Mouse (Mus musculus) megakaryocyte, adult 5-6 weeks (primary cell): ENCODE measurements around the gene Clcnka. TPM values are rescaled to one million over a fixed set of nuclear protein-coding genes. Genes with fewer than 3 reads are reported as not detected.

ENCODE experiments used
- ATAC-seq: 2 replicates; pipeline ENCODE4 v1.8.0; 2016; ENCODE audit warnings: mild to moderate bottlenecking, inconsistent platforms; ENCODE audit not compliant: poor library complexity, severe bottlenecking
- total RNA-seq, 2 experiments: library from RNA; stranded (forward) in 1 of 2; stranded (reverse) in 1 of 2; fragments of 153-499, 151-499 nt in 1 of 2; fragments of 221-1000, 200-1000 nt in 1 of 2; gene quantifications; 2 replicates each; pipeline versions ENCODE4 v1.2.3 to v1.2.4; 2015 to 2017

Gene Clcnka
- total RNA-seq, 2 experiments from 2014 or later = not detected

GRCm38 (mm10) chr4:141422841-141423240 lies 24.3 kb upstream of the Clcnka start:
- ATAC-seq = no peak

DNA sequence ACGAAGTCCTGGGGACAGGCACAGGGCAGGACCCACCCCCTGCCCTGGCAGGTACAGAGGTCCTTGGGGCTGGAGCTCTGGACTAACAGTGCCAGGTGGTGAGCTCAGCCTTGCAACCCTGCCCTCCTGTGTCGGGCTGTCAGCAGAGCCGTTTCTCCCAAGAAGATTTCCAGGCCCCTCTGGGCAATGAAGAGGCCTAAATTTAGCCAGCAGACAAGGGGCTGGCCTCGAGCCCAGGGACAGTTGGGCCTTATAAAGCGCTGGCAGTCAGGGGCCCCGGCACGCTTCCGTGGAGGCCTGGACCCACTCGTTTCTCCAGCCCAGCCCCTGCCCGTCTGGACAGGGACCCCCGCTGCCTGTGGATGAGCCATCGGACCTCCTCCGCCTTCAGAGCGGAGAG lies 22.9 kb upstream of the Clcnka start:
- no peak for ATAC-seq

DNA sequence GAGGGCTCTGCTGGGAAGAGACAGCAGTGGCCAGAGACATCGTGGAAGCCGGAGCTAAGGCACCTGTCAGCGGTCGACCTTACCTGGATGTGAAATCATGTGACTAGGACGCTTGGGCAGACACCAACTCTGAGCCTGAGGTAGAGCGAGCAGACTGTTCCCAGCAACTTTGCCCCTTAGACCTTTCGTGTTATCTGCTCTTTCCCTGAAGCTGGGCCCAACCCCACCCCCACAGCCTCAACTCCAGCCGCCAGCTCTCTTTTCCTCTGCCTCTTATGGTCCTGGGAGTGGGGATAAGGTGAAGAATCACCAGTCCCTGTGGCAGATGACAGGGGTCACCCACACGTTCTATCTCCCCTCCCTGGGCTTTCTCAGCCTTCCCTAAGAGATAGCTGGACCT lies 22.4 kb upstream of the Clcnka start:
- no peak for ATAC-seq

GRCm38 (mm10) chr4:141420192-141420829 lies 21.8 kb upstream of the Clcnka start, which contains the start of gene Hspb7:
Gene Hspb7, plus strand, starts transcription at chr4:141420779.
- ATAC-seq = no peak

- peak; percentile 98 for ATAC-seq
Measured at GRCm38 (mm10) chr4:141419398-141420191, 21.1 kb upstream of the Clcnka start.

GRCm38 (mm10) chr4:141415924-141416323 lies 17.4 kb upstream of the Clcnka start, which contains the start of gene Clcnkb:
Gene Clcnkb, minus strand, starts transcription at chr4:141416014.
- no peak for ATAC-seq

DNA sequence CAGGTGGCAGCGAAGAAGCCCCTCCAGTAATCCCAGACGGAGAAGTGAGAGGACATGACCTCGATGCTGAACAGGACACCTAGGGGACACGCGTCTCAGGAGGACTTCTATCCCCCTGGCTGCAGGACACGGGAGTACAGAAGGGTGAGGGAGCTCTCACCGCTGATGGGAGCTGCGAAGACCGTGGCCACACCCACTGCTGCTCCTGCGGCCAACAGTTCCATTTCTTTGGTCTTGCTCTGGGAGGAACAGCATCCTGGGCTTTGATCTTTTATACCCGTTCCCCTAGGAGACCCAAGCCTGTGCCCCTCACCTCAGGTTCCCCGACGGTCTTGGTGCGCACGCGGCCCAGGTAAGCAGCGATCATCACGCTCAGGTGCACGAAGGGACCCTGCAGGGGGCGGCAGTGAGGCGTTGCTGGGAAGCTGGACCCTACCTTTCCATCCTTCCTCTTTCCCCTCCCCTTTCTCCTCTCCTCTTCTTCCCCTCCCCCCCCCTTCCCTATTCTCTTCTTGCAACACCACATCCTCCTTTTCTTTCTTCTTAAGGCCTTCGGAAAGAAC lies 13.0 kb upstream of the Clcnka start:
- ATAC-seq = peak; percentile 21; the same call in 1 of the 2 replicates

- ATAC-seq = no peak
Measured at GRCm38 (mm10) chr4:141408577-141408976, 10.1 kb upstream of the Clcnka start.

DNA sequence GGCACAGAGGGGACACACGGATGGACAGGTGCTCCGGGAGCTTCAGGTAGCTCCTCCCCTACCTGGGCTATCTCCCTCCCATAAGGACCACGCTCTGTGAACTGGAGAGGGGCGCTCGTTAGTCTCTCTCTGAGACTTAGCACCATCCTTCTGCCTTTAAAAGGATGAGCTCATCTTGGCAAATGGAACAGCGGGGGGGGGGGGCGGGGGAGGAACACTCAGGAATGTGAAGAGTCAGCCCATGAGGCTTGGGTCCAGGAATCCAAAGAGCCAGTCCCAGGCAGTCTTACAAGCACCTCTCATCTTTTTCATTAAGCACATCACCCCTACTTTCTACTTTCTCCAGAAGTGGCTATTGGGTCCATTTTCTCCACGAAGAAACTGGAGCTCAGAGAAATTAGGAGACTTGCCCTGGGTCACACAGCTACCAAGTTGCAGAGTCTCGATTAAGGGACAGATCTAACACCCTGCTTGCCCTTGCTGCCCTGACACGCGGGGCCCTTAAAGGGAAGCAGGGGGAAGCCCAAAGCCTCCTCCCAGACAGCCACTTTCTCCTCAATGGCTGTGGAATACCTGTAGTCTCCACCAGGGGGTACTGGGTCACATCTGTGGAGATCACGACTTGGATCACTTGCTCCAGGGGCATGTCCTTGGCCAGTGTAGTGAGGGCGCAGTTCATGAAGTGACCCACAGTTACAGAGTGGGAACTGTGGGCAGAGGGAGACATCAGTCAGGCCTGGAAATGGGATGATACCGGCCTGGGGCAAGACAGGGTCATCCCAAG lies 8.2 kb upstream of the Clcnka start:
- ATAC-seq = peak; percentile 55; the same call in 1 of the 2 replicates

DNA sequence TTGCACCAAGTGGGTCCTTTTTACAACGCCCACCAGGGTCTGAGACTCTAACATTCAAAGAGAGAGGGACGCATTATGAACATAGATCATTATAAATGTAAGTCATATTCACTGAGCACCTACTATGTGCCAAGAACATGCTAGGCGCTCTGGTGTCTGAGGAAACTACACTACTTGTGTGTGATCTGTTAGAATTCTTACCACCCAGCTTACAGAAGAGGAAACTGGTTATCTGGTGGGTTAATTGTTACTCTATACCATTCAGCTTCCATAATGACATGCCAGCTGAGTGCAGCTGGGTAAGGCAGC lies 6.7 kb upstream of the Clcnka start:
- ATAC-seq = no peak

DNA sequence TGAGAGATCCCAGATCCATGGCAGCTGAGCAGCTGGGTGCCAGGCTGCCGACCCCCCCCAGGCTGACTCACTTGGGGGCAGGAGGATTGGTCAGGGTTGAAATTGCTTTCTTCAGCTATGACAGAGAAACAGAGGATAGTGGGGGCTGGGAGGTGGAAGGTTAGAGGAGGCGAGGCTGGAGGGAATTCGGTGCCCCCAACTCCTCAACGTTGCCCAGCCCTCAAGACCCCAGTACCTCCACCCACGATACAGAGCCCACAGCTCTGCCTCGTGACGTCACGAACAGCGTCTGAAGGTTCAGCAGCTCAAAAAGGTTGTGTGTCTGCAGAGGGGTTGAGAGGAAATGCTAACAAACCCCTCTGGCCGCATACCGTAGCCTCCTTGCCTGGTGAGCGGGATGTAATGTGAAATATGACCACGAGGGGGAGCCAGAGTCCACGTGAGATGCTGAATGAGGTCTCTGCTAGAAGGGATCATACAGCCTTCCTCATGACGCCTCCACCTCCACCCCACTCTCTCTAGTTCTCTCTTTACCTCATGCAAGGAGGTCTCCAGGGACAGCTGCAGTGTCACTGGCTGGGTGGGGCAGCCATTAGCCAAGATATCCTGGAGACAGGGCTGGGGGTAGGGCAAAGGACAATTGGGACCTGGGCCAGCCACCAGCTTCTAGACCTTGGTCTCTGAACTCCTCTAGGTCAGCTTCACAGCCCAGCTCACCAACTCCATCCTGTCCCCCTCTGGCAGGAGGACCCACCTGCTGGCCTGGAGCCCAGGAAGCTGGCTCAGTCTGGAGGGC lies 6.2 kb upstream of the Clcnka start:
- peak; percentile 93 for ATAC-seq

DNA sequence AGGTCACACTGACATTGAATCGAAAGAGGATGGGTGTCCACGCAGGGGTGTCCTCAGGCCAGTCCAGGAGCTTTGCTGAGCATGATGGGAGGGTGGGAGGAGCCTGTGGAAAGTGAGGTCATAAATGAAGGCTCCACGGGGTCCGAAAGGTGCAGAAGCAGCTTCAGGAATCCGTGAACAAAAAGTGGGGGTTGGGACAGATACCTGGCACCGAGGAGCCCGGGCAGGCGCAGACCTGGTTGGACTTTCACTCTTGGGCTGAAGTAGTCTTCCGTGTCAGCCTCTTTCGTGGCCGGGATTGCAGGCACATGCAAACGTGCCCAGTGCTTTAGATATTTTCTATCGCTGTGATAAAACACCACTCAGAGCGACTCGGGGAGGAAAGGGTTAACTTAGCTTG lies 1.6 kb upstream of the Clcnka start:
- ATAC-seq = no peak

- ATAC-seq = no peak
Measured at GRCm38 (mm10) chr4:141397861-141398260, 663 bp downstream of the Clcnka start.

GRCm38 (mm10) chr4:141394751-141395150 lies 3.8 kb downstream of the Clcnka start:
- ATAC-seq = no peak

GRCm38 (mm10) chr4:141391293-141391692 lies 7.2 kb downstream of the Clcnka start:
- no peak for ATAC-seq

DNA sequence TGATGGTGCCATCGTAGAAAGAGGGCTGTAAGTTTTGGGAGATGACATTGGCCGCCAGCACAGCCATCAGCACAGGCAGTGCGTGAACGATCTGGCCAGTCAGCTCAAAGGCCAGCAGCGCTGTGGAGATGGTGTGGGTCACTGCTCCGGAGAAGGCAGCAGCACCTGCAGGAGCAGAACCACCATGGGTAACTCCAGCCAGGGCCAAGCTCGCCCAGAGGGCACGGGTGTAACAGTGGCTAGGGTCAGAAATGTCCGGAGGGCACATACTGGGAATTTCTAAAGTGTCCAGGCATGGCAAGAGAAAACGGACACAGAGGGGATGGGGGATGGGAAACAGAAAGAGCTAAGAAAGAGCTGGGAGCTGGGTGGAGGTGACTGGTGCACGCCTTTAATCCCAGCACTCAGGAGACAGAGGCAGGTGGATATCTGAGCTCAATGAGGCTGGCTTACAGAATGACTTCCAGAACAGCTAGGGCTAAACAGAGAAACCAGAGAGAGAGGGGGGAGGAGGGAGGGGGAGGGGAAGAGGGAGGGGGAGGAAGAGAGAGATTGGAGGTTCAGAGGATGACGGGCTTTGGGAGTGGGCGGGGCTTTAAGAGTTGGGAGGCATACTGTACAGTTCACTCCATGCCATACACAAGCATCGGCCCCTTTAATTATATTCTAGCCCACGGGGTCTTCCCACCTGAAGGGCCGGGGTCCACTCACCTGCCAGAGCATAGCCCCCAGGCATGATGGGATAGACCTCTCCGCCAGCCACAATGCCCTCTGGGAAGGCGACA lies 9.0 kb downstream of the Clcnka start:
- ATAC-seq = no peak

- ATAC-seq = no peak
Measured at GRCm38 (mm10) chr4:141387933-141388332, 10.6 kb downstream of the Clcnka start.

DNA sequence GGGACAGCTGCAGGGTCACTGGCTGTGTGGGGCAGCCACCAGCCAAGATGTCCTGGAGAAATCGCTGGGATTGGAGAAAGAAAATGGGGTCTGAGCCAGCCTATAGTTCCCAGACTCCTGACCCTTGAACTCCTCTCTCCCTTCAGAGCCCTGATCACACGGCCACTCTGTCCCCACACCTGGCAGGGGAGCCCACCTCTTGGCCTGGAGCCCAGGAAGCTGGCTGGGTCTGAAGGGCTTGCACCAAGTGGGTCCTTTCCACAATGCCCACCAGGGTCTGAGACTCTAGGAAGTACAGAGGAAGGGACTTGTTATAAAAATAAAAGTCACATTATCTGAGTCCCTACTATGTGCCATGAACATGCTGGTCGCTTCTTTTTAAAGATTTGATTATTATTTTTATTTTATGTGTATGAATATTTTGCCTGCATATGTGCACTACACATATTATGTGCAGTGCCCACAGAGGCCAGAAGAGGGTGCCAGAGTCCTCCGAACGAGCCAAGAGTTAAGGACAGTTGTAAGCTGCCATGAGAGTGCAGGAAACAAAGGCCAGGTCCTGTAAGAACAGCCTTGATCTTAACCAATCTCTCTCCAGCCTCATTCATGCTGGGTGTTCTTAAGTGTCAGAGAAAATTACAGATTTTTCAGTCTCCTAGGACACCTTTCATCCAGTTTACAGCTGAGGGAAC lies 11.3 kb downstream of the Clcnka start:
- peak; percentile 82 for ATAC-seq

DNA sequence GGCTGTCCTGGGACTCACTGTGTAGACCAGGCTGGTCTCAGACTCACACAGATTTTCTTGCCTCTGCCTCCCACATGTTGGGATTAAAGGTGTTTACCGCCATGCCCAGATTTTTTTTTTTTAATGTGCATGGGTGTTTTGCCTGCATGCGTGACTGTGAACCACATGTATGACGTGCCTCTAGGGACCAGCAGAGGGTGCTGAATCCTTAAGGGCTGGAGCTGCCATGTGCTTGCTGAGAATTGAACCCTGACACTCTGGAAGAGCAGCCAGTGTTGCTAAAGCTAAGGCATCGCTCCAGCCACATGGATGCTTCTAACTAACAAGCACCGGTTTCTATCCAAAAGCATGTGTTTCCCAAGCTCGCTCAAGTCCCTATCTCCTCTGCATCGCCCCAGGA lies 12.4 kb downstream of the Clcnka start:
- no peak for ATAC-seq
